Mouse (Mus musculus): ENCODE results near the gene Vps36. TPM values are rescaled to one million over a fixed set of nuclear protein-coding genes. Genes with fewer than 3 reads are reported as not detected.
A peak's percentile ranks its signal among the peaks of the same experiment; 100 is the strongest.

Vps36 gene
- polyA plus RNA-seq, 1 experiment from 2014 or later: 47.3 TPM

- Histone ChIP-seq H3K9me3 (ENCODE audit: control insufficient read depth, low read length) (no peaks in the 10 kb centered on the region), H3K4me1 (replicated peaks; ENCODE audit: control insufficient read depth, insufficient read depth, low read length) (no peaks in the 10 kb centered on the region), H3K4me3 (ENCODE audit: low read length) (no peak overlapping the region), H3K9ac (ENCODE audit: low read length) (no peak overlapping the region), H3K27ac (ENCODE audit: low read length) (no peak overlapping the region), H3K4me2 (ENCODE audit: low read depth, low read length) (no peak overlapping the region), H3K27me3 (ENCODE audit: control insufficient read depth, insufficient read depth, low read depth, low read length) (no peaks in the 10 kb centered on the region), H3K36me3 (ENCODE audit: control insufficient read depth, insufficient read depth, low read length) (no peaks in the 10 kb centered on the region)
- no peak for ATAC-seq (ENCODE audit: low read depth)
- 42% methylated on average over 1 of the region's 1 CpGs for WGBS
Measured at GRCm38 (mm10) chr8:22245663-22246062, 53.1 kb downstream of the Vps36 start.

- Histone ChIP-seq H3K27ac (ENCODE audit: low read length) (no peak overlapping the region), H3K9me3 (ENCODE audit: control insufficient read depth, low read length) (no peaks in the 10 kb centered on the region), H3K36me3 (ENCODE audit: control insufficient read depth, insufficient read depth, low read length) (no peaks in the 10 kb centered on the region; the same call in 1 of the 2 replicates), H3K9ac (ENCODE audit: low read length) (no peak overlapping the region), H3K27me3 (ENCODE audit: control insufficient read depth, insufficient read depth, low read depth, low read length) (no peaks in the 10 kb centered on the region), H3K4me1 (replicated peaks; ENCODE audit: control insufficient read depth, insufficient read depth, low read length) (no peaks in the 10 kb centered on the region), H3K4me3 (ENCODE audit: low read length) (no peak overlapping the region), H3K4me2 (ENCODE audit: low read depth, low read length) (no peak overlapping the region)
- 85% methylated on average over 12 of the region's 12 CpGs for WGBS
- no peak for ATAC-seq (ENCODE audit: low read depth)
Measured at GRCm38 (mm10) chr8:22247956-22248355, 55.3 kb downstream of the Vps36 start.

- H3K36me3 ChIP-seq (ENCODE audit: control insufficient read depth, insufficient read depth, low read length): no peaks in the 10 kb centered on the region; the same call in 1 of the 2 replicates
- no peak overlapping the region for H3K27ac ChIP-seq (ENCODE audit: low read length)
- no peak overlapping the region for H3K4me3 ChIP-seq (ENCODE audit: low read length)
- no peaks in the 10 kb centered on the region for H3K4me1 ChIP-seq (replicated peaks; ENCODE audit: control insufficient read depth, insufficient read depth, low read length)
- no peak overlapping the region for H3K9ac ChIP-seq (ENCODE audit: low read length)
- H3K4me2 ChIP-seq (ENCODE audit: low read depth, low read length): no peak overlapping the region
- H3K27me3 ChIP-seq (ENCODE audit: control insufficient read depth, insufficient read depth, low read depth, low read length): no peaks in the 10 kb centered on the region
- no peak for ATAC-seq (ENCODE audit: low read depth)
- WGBS: 65% methylated on average over 9 of the region's 9 CpGs
- H3K9me3 ChIP-seq (ENCODE audit: control insufficient read depth, low read length): no peaks in the 10 kb centered on the region
Measured at GRCm38 (mm10) chr8:22249080-22249479, 56.5 kb downstream of the Vps36 start.

GRCm38 (mm10) chr8:22258946-22259450 lies 66.4 kb downstream of the Vps36 start:
- Histone ChIP-seq H3K27ac (ENCODE audit: low read length) (peak overlapping the region; percentile 19), H3K9ac (ENCODE audit: low read length) (no peak overlapping the region), H3K4me3 (ENCODE audit: low read length) (no peak overlapping the region), H3K36me3 (ENCODE audit: control insufficient read depth, insufficient read depth, low read length) (no peaks in the 10 kb centered on the region; the same call in 1 of the 2 replicates), H3K4me1 (replicated peaks; ENCODE audit: control insufficient read depth, insufficient read depth, low read length) (no peaks in the 10 kb centered on the region; the same call in 1 of the 2 replicates), H3K27me3 (ENCODE audit: control insufficient read depth, insufficient read depth, low read depth, low read length) (no peaks in the 10 kb centered on the region), H3K4me2 (ENCODE audit: low read depth, low read length) (no peak overlapping the region), H3K9me3 (ENCODE audit: control insufficient read depth, low read length) (no peaks in the 10 kb centered on the region; the same call in 1 of the 2 replicates)
- WGBS: 85% methylated on average over 18 of the region's 18 CpGs
- no peak for ATAC-seq (ENCODE audit: low read depth)

- no peak overlapping the region for H3K4me2 ChIP-seq (ENCODE audit: low read depth, low read length)
- no peaks in the 10 kb centered on the region; the same call in 1 of the 2 replicates for H3K9me3 ChIP-seq (ENCODE audit: control insufficient read depth, low read length)
- WGBS: 77% methylated on average over 12 of the region's 12 CpGs
- H3K4me1 ChIP-seq (replicated peaks; ENCODE audit: control insufficient read depth, insufficient read depth, low read length): no peaks in the 10 kb centered on the region; the same call in 1 of the 2 replicates
- no peak overlapping the region for H3K4me3 ChIP-seq (ENCODE audit: low read length)
- ATAC-seq (ENCODE audit: low read depth): no peak
- no peaks in the 10 kb centered on the region; the same call in 1 of the 2 replicates for H3K36me3 ChIP-seq (ENCODE audit: control insufficient read depth, insufficient read depth, low read length)
- H3K27ac ChIP-seq (ENCODE audit: low read length): peak overlapping the region; percentile 19
- no peak overlapping the region for H3K9ac ChIP-seq (ENCODE audit: low read length)
- no peaks in the 10 kb centered on the region for H3K27me3 ChIP-seq (ENCODE audit: control insufficient read depth, insufficient read depth, low read depth, low read length)
Measured at GRCm38 (mm10) chr8:22259531-22259930, 66.9 kb downstream of the Vps36 start.

- Histone ChIP-seq H3K27me3 (ENCODE audit: control insufficient read depth, insufficient read depth, low read depth, low read length) (no peaks in the 10 kb centered on the region), H3K4me3 (ENCODE audit: low read length) (no peak overlapping the region), H3K27ac (ENCODE audit: low read length) (peak overlapping the region; percentile 38; the same call in 1 of the 2 replicates), H3K9ac (ENCODE audit: low read length) (no peak overlapping the region), H3K4me2 (ENCODE audit: low read depth, low read length) (no peak overlapping the region), H3K9me3 (ENCODE audit: control insufficient read depth, low read length) (no peaks in the 10 kb centered on the region; the same call in 1 of the 2 replicates), H3K36me3 (ENCODE audit: control insufficient read depth, insufficient read depth, low read length) (no peaks in the 10 kb centered on the region; the same call in 1 of the 2 replicates), H3K4me1 (replicated peaks; ENCODE audit: control insufficient read depth, insufficient read depth, low read length) (no peaks in the 10 kb centered on the region; the same call in 1 of the 2 replicates)
- peak; percentile 43 for ATAC-seq (ENCODE audit: low read depth)
- WGBS: 14% methylated on average over 9 of the region's 9 CpGs
Measured at GRCm38 (mm10) chr8:22260091-22260722, 67.6 kb downstream of the Vps36 start.

GRCm38 (mm10) chr8:22262267-22262666 lies 69.7 kb downstream of the Vps36 start:
- 83% methylated on average over 3 of the region's 3 CpGs for WGBS
- Histone ChIP-seq H3K27ac (ENCODE audit: low read length) (no peak overlapping the region), H3K9ac (ENCODE audit: low read length) (no peak overlapping the region), H3K27me3 (ENCODE audit: control insufficient read depth, insufficient read depth, low read depth, low read length) (no peaks in the 10 kb centered on the region), H3K4me1 (replicated peaks; ENCODE audit: control insufficient read depth, insufficient read depth, low read length) (no peaks in the 10 kb centered on the region; the same call in 1 of the 2 replicates), H3K4me3 (ENCODE audit: low read length) (no peak overlapping the region), H3K36me3 (ENCODE audit: control insufficient read depth, insufficient read depth, low read length) (no peaks in the 10 kb centered on the region; the same call in 1 of the 2 replicates), H3K4me2 (ENCODE audit: low read depth, low read length) (no peak overlapping the region), H3K9me3 (ENCODE audit: control insufficient read depth, low read length) (no peaks in the 10 kb centered on the region; the same call in 1 of the 2 replicates)
- ATAC-seq (ENCODE audit: low read depth): no peak

GRCm38 (mm10) chr8:22264292-22264691 lies 71.7 kb downstream of the Vps36 start:
- no peaks in the 10 kb centered on the region for H3K9me3 ChIP-seq (ENCODE audit: control insufficient read depth, low read length)
- H3K27me3 ChIP-seq (ENCODE audit: control insufficient read depth, insufficient read depth, low read depth, low read length): no peaks in the 10 kb centered on the region
- no peaks in the 10 kb centered on the region; the same call in 1 of the 2 replicates for H3K4me1 ChIP-seq (replicated peaks; ENCODE audit: control insufficient read depth, insufficient read depth, low read length)
- no peak overlapping the region for H3K4me2 ChIP-seq (ENCODE audit: low read depth, low read length)
- H3K27ac ChIP-seq (ENCODE audit: low read length): no peak overlapping the region
- WGBS: 74% methylated on average over 6 of the region's 6 CpGs
- no peak overlapping the region for H3K4me3 ChIP-seq (ENCODE audit: low read length)
- H3K9ac ChIP-seq (ENCODE audit: low read length): no peak overlapping the region
- no peaks in the 10 kb centered on the region for H3K36me3 ChIP-seq (ENCODE audit: control insufficient read depth, insufficient read depth, low read length)
- ATAC-seq (ENCODE audit: low read depth): no peak

GRCm38 (mm10) chr8:22264787-22265186 lies 72.2 kb downstream of the Vps36 start:
- Histone ChIP-seq H3K36me3 (ENCODE audit: control insufficient read depth, insufficient read depth, low read length) (no peaks in the 10 kb centered on the region), H3K4me2 (ENCODE audit: low read depth, low read length) (no peak overlapping the region), H3K4me3 (ENCODE audit: low read length) (no peak overlapping the region), H3K27me3 (ENCODE audit: control insufficient read depth, insufficient read depth, low read depth, low read length) (no peaks in the 10 kb centered on the region), H3K9me3 (ENCODE audit: control insufficient read depth, low read length) (no peaks in the 10 kb centered on the region), H3K4me1 (replicated peaks; ENCODE audit: control insufficient read depth, insufficient read depth, low read length) (no peaks in the 10 kb centered on the region; the same call in 1 of the 2 replicates), H3K9ac (ENCODE audit: low read length) (no peak overlapping the region), H3K27ac (ENCODE audit: low read length) (no peak overlapping the region)
- no peak for ATAC-seq (ENCODE audit: low read depth)
- WGBS: 74% methylated on average over 6 of the region's 6 CpGs
